Mouse (Mus musculus) T-helper 2 cell (primary cell): ENCODE data around the gene Egr2.

Source experiments
- in situ Hi-C: fragments of 300-600 bp; cut with MboI, MseI; formaldehyde crosslinking; loops from one replicate; pipeline ENCODE4 v1.15.1; 2025; ENCODE audit warnings: high pct_unique_total_duplicates

The Egr2 gene

GRCm38 (mm10) chr10:67535256-67535655 lies at the start of gene Egr2:
TSS of gene Egr2 (plus strand) at chr10:67535475.
- in situ Hi-C loops = loop anchor here (5.0 kb wide), 1 partner anchor 112 kb away; no protein-coding TSS in a partner anchor

- in situ Hi-C loops = loop anchor here (10.0 kb wide), 1 partner anchor 563 kb away; no protein-coding TSS in a partner anchor
Observed at GRCm38 (mm10) chr10:67487496-67487895, 47.8 kb upstream of the Egr2 start.

GRCm38 (mm10) chr10:67489836-67490235 lies 45.4 kb upstream of the Egr2 start:
- in situ Hi-C loops = loop anchor here (10.0 kb wide), 1 partner anchor 565 kb away; no protein-coding TSS in a partner anchor

GRCm38 (mm10) chr10:67490632-67491031 lies 44.6 kb upstream of the Egr2 start:
- in situ Hi-C loops = no loop called here

- in situ Hi-C loops = no loop called here
Observed at GRCm38 (mm10) chr10:67492161-67492571, 43.1 kb upstream of the Egr2 start.

- in situ Hi-C loops = no loop called here
Observed at GRCm38 (mm10) chr10:67493556-67493955, 41.7 kb upstream of the Egr2 start.

GRCm38 (mm10) chr10:67497144-67497892 lies 38.0 kb upstream of the Egr2 start:
- in situ Hi-C loops = no loop called here

- in situ Hi-C loops = no loop called here
Observed at GRCm38 (mm10) chr10:67497951-67498350, 37.3 kb upstream of the Egr2 start.

- in situ Hi-C loops = no loop called here
Observed at GRCm38 (mm10) chr10:67503320-67503995, 31.8 kb upstream of the Egr2 start.

- in situ Hi-C loops = no loop called here
Observed at GRCm38 (mm10) chr10:67504046-67504445, 31.2 kb upstream of the Egr2 start.

GRCm38 (mm10) chr10:67505248-67505647 lies 30.0 kb upstream of the Egr2 start:
- in situ Hi-C loops = no loop called here

- in situ Hi-C loops = no loop called here
Observed at GRCm38 (mm10) chr10:67512211-67512610, 23.1 kb upstream of the Egr2 start.

- in situ Hi-C loops = no loop called here
Observed at GRCm38 (mm10) chr10:67512871-67513270, 22.4 kb upstream of the Egr2 start.

GRCm38 (mm10) chr10:67518733-67519132 lies 16.5 kb upstream of the Egr2 start:
- in situ Hi-C loops = no loop called here

GRCm38 (mm10) chr10:67524130-67524529 lies 11.1 kb upstream of the Egr2 start:
- in situ Hi-C loops = no loop called here

- in situ Hi-C loops = no loop called here
Observed at GRCm38 (mm10) chr10:67524694-67525093, 10.6 kb upstream of the Egr2 start.

- in situ Hi-C loops = no loop called here
Observed at GRCm38 (mm10) chr10:67526435-67526834, 8.8 kb upstream of the Egr2 start.

- in situ Hi-C loops = loop anchor here (5.0 kb wide), 1 partner anchor 212 kb away; no protein-coding TSS in a partner anchor
Observed at GRCm38 (mm10) chr10:67529769-67530168, 5.5 kb upstream of the Egr2 start.

GRCm38 (mm10) chr10:67535972-67536371 lies 697 bp downstream of the Egr2 start:
- in situ Hi-C loops = loop anchor here (5.0 kb wide), 1 partner anchor 111 kb away; no protein-coding TSS in a partner anchor

- in situ Hi-C loops = loop anchor here (5.0 kb wide), 1 partner anchor 111 kb away; no protein-coding TSS in a partner anchor
Observed at GRCm38 (mm10) chr10:67536621-67537141, 1.4 kb downstream of the Egr2 start.

GRCm38 (mm10) chr10:67537151-67537994 lies 2.1 kb downstream of the Egr2 start:
- in situ Hi-C loops = loop anchor here (5.0 kb wide), 1 partner anchor 110 kb away; no protein-coding TSS in a partner anchor
